Mouse (Mus musculus): ENCODE data around the gene Shroom3.

Shroom3 gene

GRCm38 (mm10) chr5:92933010-92933409 lies 249.8 kb downstream of the Shroom3 start:
- DNase-seq (ENCODE audit: low read depth, low spot score), result no peak

DNA sequence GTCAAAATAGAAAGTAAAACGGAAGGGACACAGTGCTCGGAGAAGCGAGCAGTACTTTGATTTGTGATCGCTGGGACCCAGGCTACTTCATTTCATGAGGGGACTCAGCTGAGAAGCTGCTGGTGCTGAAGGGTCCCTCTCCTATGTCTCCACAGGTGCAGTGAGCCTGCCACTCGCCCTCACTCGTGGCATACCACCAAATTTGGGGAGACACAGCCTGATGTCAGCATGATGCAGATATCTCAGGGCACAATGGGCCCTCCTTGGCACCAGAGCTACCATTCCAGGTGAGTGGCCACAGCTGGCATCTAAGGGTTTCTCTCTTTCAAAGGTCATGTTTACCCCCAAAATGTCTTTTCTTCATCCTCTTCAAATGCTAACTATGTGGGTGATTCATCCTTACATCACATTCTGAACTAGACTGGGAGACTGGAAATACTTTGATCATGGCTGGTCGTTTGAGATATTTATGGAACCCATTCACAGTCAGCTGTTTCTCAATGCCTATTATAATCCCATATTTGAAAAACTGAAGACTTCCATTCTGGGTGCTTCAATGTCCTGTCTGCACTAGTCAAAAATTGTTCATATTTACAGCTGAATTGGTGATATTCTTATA lies 250.5 kb downstream of the Shroom3 start:
- no peak for DNase-seq (ENCODE audit: low read depth, low spot score)

DNA sequence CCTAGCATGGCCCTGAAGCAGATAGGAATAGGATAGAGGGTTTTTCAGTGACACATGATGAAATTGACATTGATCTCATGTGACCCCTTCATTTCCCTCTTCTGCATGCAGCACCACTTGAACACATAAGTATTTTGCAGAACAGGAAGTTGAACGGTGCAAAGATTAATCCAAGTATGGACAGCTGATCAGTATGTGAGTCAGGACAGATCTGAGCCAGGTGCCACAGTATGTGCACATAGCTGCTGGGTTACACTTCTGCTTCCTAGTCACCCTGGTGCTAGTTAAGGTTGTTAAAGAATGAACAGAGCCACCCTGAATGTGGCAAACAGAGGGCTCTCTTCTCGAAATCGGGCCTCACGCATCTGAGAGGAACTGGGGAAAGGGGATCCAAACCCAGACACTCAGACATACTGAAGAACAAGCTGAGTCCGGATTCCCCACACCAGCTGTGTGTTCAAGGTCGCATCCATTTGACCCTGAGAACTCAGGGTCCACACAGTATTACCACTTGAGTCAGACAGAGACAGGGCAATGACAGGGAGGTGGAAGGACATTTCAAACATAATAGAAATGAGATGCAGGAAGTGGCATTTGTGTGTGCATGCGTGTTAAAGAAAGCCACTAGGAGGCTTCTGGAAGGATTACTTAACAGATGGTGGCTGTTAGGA lies 251.2 kb downstream of the Shroom3 start:
- DNase-seq (ENCODE audit: low read depth, low spot score), result no peak

DNA sequence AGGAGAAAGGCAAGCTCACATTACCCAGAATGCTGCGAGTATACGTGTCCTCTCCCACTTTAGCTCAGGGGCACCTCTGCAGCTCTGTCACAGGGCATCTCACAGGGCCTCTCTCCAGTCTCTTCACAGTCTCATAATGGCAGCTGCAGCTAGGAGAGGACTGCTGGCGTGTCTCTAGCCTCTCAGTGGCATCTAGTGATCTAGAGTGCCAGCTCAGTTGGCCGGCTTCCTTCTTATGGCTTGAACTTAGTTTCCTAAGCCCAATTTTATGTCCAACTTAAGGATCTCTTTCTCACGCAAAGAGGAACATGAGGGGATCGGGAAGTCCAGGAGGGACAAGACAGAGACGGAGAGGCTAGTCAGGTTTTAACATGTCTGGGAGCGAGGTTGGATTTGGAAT lies 252.6 kb downstream of the Shroom3 start:
- DNase-seq (ENCODE audit: low read depth, low spot score), result no peak

DNA sequence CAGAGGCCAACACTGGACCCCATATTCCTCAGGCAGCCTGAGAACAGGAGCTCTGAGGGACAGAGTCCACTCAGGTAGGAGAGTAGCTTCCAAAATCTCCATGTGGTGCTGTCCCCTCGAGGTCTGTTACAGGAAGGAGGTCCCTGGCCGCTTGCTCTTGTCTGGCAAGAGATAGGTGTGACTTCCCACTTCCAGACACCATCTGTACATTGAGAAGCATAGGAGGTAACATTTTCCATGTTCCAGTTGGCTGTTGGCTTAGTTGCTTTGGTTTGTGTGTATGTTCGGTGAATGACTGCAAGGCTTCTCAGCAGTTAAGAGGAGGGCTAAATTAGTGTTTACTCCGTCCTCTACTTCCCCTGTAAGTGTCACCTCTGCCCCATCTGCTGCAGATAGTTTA lies 254.5 kb downstream of the Shroom3 start:
- no peak for DNase-seq (ENCODE audit: low read depth, low spot score)

GRCm38 (mm10) chr5:92939246-92939995 lies 256.2 kb downstream of the Shroom3 start:
- DNase-seq (ENCODE audit: low read depth, low spot score), result no peak

DNA sequence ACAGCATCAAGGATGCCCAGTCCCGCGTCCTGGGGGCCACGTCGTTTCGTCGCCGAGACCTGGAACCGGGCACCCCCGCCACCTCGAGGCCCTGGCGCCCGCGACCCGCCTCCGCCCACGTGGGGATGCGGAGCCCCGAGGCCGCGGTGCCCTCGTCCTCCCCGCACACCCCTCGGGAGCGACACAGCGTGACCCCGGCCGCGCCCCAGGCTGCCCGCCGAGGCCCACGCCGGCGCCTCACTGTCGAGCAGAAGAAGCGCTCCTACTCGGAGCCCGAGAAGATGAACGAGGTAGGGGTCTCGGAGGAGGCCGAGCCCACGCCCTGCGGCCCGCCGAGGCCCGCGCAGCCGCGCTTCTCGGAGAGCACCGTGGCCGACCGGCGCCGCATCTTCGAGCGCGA lies 258.9 kb downstream of the Shroom3 start:
- no peak for DNase-seq (ENCODE audit: low read depth, low spot score)

- DNase-seq (ENCODE audit: low read depth, low spot score), result no peak
Measured at GRCm38 (mm10) chr5:92942577-92942976, 259.3 kb downstream of the Shroom3 start.

DNA sequence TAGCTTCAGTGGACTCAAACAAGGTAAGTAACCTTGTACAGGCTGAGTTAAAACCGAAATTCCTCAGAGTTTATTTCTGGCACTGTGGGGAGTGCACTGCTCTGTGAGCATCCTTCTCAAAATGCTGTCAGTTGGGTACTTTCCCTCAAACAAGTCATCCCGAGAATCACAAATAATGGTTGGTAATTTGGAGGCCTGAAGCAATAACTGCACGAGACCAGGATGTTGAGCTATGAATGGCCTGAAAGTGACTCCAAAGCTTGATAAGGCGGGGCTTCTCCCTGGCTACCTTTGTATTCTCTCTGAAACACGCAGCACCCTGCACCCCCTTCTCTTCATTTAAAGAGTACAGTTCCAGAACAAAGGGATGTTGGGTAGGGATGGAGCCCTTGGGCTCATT lies 261.6 kb downstream of the Shroom3 start:
- no peak for DNase-seq (ENCODE audit: low read depth, low spot score)

- DNase-seq (ENCODE audit: low read depth, low spot score), result no peak
Measured at GRCm38 (mm10) chr5:92948972-92949745, 265.9 kb downstream of the Shroom3 start.

DNA sequence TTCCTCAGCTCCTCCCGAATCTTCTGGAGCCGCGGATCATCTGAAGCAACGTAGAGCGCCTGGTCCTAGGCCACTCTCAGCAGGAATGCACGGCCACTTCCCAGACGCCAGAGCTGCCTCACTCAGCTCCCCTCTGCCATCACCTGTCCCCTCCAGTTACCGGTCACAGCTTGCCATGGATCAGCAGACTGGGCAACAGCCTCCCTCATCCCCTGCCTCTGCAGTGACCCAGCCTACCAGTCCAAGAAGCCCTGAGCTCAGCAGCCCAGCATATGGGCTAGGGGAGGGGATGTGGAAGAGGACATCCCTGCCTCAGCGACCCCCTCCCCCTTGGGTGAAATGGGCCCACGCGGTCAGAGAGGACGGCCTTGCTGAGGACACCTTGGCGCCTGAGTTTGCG lies 267.3 kb downstream of the Shroom3 start:
- DNase-seq (ENCODE audit: low read depth, low spot score), result no peak

- no peak for DNase-seq (ENCODE audit: low read depth, low spot score)
Measured at GRCm38 (mm10) chr5:92951079-92951478, 267.8 kb downstream of the Shroom3 start.

DNA sequence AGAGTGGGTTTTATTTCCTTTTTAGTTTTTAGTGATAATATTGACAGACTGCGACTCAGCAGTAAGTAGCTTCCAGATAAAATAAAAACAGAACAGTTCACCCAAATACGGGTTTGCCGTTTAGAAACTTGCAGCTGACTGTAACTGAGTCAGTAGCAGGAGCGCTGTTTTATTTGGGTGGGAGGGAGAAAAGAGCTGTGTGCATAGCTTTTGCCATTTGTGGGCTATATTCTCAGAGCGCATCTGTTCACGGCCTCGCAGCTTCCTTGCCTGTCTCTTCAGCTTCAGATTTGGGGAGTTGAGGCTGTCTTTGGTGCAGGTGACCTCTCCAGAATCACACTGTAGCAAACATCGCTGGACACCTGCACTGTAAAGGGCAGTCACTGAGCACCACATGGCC lies 270.6 kb downstream of the Shroom3 start:
- DNase-seq (ENCODE audit: low read depth, low spot score), result no peak

DNA sequence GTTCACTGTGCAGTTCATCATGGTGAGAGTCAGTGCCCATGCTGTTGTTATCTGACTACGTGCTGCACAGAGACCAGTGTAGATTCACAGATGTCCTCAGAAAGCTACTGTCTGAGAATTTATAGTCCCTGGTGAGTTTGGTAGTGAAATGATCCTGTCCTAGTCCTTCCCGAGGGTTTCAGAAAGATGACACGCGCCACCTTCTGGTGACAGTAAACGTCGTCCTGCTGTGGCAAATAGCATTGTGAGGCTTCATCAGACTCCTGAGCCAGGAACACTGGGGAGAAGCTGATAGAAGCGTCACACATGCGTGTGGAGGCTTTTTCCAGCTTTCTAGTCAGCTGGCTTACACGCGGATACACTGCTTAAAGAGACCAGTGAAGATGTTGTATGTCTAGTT lies 271.1 kb downstream of the Shroom3 start:
- peak; percentile 64 for DNase-seq (ENCODE audit: low read depth, low spot score)

DNA sequence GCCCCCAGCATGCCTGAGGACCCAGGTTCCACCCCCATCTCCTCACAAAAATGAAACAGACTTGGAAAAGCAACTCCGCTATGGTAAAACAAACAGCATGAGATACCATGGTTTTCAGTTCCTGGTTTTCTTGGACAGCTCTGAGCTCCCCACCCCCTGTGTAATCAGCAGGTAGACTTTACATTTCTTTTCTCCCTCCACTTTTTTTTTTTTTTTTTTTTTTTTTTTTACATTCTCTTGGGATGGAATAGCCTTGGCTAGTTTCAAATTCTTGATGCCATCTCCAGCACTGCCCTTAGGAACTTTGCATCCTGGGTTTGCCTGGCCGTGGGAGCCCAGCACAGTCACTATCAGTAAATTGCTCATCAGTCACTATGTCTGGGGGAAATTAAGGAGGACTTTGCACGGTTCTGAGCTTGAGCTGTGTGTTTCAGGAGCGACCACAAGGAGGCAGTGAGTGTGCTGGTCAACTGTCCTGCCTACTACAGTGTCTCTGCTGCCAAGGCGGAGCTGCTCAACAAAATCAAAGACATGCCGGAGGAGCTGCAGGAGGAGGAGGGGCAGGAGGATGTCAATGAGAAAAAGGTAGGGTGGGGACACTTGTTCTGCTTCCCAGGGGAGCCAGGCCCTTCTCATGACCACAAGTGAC lies 271.7 kb downstream of the Shroom3 start:
- DNase-seq (ENCODE audit: low read depth, low spot score), result peak; percentile 23

- no peak for DNase-seq (ENCODE audit: low read depth, low spot score)
Measured at GRCm38 (mm10) chr5:92959287-92959686, 276.1 kb downstream of the Shroom3 start.

DNA sequence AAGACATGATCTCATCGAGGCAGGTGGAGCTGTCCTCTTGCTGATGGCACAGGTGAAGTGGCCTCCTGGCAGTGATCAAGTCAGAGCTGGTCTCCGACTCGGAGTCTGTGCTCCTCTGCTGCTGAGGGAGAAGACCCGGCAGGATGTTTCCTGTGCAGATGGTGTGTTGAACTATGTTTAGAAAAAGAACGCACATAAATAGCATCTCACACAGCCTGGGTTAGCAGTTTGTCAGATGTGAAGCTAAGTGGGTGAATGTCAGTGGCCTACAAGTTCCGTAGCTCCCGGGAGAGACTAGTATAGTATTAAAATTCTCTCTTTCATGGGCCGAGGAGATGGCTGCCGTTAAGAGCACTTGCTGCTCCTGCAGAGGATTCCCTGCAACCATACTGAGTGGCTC lies 276.5 kb downstream of the Shroom3 start:
- DNase-seq (ENCODE audit: low read depth, low spot score), result no peak

DNA sequence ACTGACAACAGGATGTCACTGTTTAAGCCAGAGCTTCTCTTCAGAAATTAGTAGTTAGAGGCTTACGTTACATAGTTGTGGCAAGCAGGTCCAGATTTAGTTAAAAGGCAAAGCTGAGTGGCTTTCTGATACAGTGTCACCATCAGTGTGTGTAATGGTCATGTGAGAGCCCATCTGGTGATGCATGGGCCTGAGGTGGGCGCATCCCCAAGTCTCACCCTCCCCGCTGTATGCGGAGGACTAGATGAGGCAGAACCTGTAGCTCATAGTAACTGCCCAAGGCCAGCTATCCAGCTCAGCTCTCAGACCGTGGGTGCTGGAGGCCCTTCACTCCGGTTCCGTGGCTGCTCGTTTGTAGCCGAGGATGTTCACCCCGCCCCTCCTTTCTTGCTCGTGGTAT lies 278.1 kb downstream of the Shroom3 start:
- no peak for DNase-seq (ENCODE audit: low read depth, low spot score)

DNA sequence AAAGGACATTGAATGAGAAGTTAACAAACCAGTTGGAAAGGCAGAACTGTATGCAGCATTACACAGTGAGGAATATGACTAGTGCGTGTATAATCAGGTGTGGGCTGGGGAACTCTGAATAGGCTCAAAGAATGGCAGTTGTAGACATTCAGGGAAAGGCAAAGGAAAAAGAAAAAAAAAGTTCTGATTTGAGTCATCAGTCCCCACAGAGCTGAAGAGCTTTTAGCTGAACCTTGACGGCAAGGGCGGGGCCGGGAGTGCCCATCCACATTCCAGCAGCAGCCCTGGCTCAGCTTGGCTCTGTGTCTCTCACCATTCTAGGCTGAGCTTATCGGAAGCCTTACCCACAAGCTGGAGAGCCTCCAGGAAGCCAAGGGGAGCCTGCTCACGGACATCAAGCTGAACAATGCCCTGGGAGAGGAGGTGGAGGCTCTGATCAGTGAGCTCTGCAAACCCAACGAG lies 278.6 kb downstream of the Shroom3 start:
- DNase-seq (ENCODE audit: low read depth, low spot score), result no peak

DNA sequence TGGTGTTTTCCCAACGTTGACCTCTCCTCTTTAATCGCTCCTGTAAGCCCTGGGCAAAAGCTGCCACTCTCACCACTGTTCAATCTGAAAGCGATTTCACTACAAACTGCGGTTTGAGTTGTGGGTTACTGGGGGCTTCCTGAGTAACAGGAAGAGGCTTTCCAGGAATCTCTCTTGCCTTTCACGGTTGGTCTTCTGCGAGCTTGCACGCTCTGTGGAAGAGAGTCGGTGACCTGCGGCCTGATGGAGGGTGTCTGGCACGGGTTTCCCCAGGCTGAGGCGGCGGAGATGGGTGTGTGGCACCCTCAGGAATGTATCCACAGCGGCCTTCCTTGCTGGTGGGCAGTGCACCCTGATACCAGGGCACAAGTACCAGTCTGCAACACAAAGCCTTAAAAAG lies 281.5 kb downstream of the Shroom3 start:
- DNase-seq (ENCODE audit: low read depth, low spot score), result no peak

DNA sequence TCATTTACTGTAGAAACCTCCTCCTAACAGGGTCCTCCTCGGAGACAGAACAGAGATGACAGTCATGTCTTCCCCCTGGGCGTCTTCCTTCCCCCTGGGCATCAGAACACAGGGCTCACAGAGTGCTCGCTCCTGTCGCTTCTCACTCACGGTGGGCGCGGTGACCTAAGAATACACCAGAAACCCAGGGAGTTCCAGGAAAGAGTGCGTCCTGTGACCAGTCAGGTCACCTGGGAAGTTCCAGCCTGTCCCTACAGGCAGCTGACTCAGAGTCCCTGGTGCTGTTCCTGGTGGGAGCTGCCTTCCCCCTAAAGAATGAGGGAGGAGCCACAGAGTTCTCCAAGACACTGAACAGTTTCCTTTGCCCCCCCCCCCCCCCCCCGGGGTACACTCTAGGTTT lies 283.9 kb downstream of the Shroom3 start:
- DNase-seq (ENCODE audit: low read depth, low spot score), result no peak

DNA sequence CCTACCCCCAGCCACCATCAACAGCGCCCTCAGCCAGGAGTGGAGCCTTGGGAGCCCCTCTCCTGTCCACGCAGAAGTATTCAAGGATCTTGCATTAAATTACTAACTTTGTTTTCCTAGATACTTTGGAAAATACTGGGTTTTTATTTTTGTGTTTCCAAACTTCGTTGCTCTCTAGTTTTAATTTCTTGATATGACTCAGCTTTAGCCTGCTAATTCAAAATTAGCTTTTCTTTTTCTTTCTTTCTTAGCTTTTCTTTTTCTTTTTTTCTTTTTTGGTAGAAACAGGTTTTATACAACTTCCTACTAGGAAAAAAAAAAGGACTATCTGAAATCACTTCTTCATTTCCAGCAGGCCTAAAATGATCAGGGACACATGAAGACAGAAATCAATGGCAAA lies 284.7 kb downstream of the Shroom3 start:
- DNase-seq (ENCODE audit: low read depth, low spot score), result no peak

All from embryo, embryonic 11.5 days (tissue).